Mouse (Mus musculus) kidney, adult 2 months (tissue): ENCODE measurements around the gene Atad5. TPM values are rescaled to one million over a fixed set of nuclear protein-coding genes. Genes with fewer than 3 reads are reported as not detected.

Experiments
- DNase-seq: peaks from one replicate; pipeline ENCODE4 v3.0.0; 2021
- H3K27ac ChIP-seq: fragments of 200-500 bp; 2 replicates; pipeline ENCODE4 v1.5.1; 2012; ENCODE audit warnings: low read depth, low read length, control low read depth, inconsistent platforms; ENCODE audit not compliant: insufficient read depth
- H3K27me3 ChIP-seq: fragments of 200-500 bp; replicated peaks from 2 replicates; pipeline ENCODE4 v1.6.1; 2012; ENCODE audit warnings: mild to moderate bottlenecking, moderate library complexity, low read length, inconsistent platforms; ENCODE audit not compliant: control insufficient read depth, insufficient read depth
- H3K36me3 ChIP-seq: fragments of 200-500 bp; 2 replicates; pipeline ENCODE4 v1.6.1; 2012; ENCODE audit warnings: mild to moderate bottlenecking, moderate library complexity, low read length, inconsistent platforms; ENCODE audit not compliant: control insufficient read depth, insufficient read depth
- H3K4me1 ChIP-seq: fragments of 200-500 bp; 2 replicates; pipeline ENCODE4 v1.6.1; 2011; ENCODE audit warnings: low read length; ENCODE audit not compliant: control insufficient read depth, insufficient read depth
- H3K4me3 ChIP-seq: fragments of 200-500 bp; 2 replicates; pipeline ENCODE4 v1.5.1; 2011; ENCODE audit warnings: mild to moderate bottlenecking, low read depth, low read length, control low read depth; ENCODE audit not compliant: insufficient read depth
- CTCF ChIP-seq: fragments of 200-500 bp; conservative IDR thresholded peaks from 2 replicates; pipeline ENCODE4 v1.5.1; 2011; ENCODE audit warnings: low read depth, mild to moderate bottlenecking, control low read depth, low read length, moderate library complexity, mixed read lengths; ENCODE audit not compliant: insufficient read depth, insufficient read length
- POLR2A ChIP-seq: fragments of 200-500 bp; IDR thresholded peaks from one replicate; pipeline ENCODE4 v1.6.1; 2011; ENCODE audit warnings: low read depth, low read length, control low read depth
- WGBS: fragments of 180-500 bp; shearing (Covaris S2); methylation state at CpG from one replicate; pipeline ENCODE4 v1.1.7; 2018; 5-methylcytosine and 5-hydroxymethylcytosine counted together
- polyA plus RNA-seq: library from polyadenylated mRNA; depleted of rRNA; stranded (reverse); fragments of >200 nt; gene quantifications from 2 replicates; pipeline ENCODE4 v1.2.3, GENCODE M21; 2012

The Atad5 gene
- polyA plus RNA-seq, 1 experiment = 0.25 TPM

DNA sequence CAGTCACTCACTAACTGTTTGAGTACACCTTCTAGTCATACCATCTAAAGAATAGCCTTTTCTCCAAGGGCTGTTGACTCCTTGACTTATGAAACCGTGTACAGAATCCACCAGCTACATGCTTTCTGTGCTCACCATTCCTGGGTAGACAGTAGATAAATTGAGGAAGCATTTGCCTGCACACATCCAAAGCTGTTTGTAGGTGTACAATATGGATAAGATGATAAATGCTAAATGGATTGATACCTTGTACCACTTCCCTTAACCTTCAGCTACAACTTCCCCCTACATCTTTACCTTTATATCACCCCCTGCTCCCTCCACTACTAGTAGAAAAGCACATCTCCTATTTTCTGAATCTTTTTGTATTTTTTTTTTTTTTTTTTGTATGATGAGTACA, 15.2 kb downstream of the Atad5 start:
- Histone ChIP-seq H3K4me3 (no peak overlapping the region), H3K27me3 (no peaks in the 10 kb centered on the region), H3K4me1 (no peaks in the 10 kb centered on the region), H3K36me3 (no peaks in the 10 kb centered on the region), H3K27ac (no peak overlapping the region)
- TF ChIP-seq CTCF (no peak), POLR2A (no peak)
- 95% methylated on average over 1 of the region's 1 CpGs for WGBS
- DNase-seq = no peak

DNA sequence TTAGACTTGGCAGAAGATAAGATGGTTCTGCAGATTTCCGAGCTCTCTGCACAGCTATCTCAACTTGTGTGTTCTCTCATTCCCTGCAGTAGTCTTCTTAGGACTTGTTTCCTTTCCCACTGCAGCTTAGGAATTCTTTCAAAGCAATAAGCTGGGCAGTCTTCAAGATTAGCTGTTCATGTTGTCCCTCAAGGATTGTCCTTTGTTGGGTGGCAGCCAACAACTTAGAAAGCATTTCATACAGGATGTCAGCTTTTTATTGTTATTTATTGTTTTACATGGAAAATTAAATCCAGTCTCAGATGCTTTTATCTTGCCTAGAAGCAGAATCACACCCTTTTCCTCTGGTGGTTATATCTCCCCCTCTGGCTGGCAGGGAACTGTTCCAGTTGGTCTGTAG, 27.2 kb downstream of the Atad5 start:
- DNase-seq = peak; percentile 65
- no peaks in the 10 kb centered on the region; the same call in 1 of the 2 replicates for H3K27me3 ChIP-seq
- TF ChIP-seq CTCF = no peak
- TF ChIP-seq POLR2A = no peak
- H3K36me3 ChIP-seq = no peaks in the 10 kb centered on the region
- no peak overlapping the region for H3K27ac ChIP-seq
- H3K4me1 ChIP-seq = no peaks in the 10 kb centered on the region
- 66% methylated on average over 1 of the region's 1 CpGs for WGBS
- no peak overlapping the region for H3K4me3 ChIP-seq

DNA sequence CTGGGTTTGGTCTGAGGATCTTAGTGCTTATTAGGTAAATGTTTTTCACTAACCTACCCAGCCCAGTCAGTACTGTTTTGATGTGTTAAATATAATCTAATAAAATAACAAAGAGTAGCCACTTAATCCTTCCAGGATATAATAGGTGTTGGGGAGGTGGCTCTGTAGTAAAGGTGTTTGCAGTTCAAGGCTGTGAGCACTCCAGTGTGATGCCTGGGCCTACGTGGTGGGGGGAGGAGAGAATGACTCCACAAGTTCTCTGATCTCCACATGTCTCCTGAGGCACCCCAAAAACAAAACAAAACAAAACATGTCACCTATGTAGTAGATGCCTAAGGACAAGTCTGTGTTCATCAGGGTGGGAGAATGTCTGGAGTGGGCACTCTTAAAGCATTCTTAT, 42.9 kb downstream of the Atad5 start:
- no peak overlapping the region for H3K4me3 ChIP-seq
- no peak for DNase-seq
- H3K27ac ChIP-seq = no peak overlapping the region
- H3K36me3 ChIP-seq = no peaks in the 10 kb centered on the region
- H3K4me1 ChIP-seq = no peaks in the 10 kb centered on the region
- TF ChIP-seq CTCF (no peak), POLR2A (no peak)
- WGBS = 74% methylated on average over 1 of the region's 1 CpGs
- H3K27me3 ChIP-seq = no peaks in the 10 kb centered on the region

- no peaks in the 10 kb centered on the region for H3K4me1 ChIP-seq
- DNase-seq = no peak
- TF ChIP-seq CTCF (no peak), POLR2A (no peak)
- H3K4me3 ChIP-seq = no peak overlapping the region
- no peaks in the 10 kb centered on the region for H3K36me3 ChIP-seq
- 64% methylated on average over 4 of the region's 4 CpGs for WGBS
- H3K27me3 ChIP-seq = no peaks in the 10 kb centered on the region
- no peak overlapping the region for H3K27ac ChIP-seq
Measured at GRCm38 (mm10) chr11:80134744-80135143, 45.5 kb downstream of the Atad5 start.

- Histone ChIP-seq H3K4me1 (no peaks in the 10 kb centered on the region), H3K36me3 (no peaks in the 10 kb centered on the region), H3K27ac (no peak overlapping the region), H3K4me3 (no peak overlapping the region), H3K27me3 (no peaks in the 10 kb centered on the region)
- no peak for DNase-seq
- TF ChIP-seq POLR2A = no peak
- no peak for TF ChIP-seq CTCF
- 89% methylated on average over 11 of the region's 11 CpGs for WGBS
Measured at GRCm38 (mm10) chr11:80135954-80136683, 46.9 kb downstream of the Atad5 start.

DNA sequence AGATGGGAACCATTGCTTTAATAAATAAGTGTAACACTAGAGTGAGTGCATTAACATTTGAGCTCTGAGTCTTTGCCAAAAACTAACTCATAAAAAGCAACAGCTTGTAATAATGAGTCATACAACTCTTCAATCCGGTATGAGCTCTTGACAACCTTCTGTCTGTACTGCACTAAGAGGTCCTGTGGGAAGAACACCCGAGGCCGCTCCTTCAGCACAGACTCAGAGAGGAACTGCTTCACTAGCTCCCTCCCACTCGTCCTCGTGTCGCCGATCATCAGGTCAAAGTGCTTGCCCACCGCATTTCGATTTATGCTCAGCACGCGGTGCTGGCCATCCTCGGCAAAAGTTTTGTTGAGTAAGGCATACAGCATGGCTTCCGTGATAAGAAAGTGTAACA, 47.6 kb downstream of the Atad5 start:
- TF ChIP-seq POLR2A = no peak
- no peak for TF ChIP-seq CTCF
- Histone ChIP-seq H3K4me3 (no peak overlapping the region), H3K27ac (no peak overlapping the region), H3K27me3 (no peaks in the 10 kb centered on the region), H3K4me1 (no peaks in the 10 kb centered on the region), H3K36me3 (no peaks in the 10 kb centered on the region)
- no peak for DNase-seq
- 68% methylated on average over 13 of the region's 13 CpGs for WGBS

GRCm38 (mm10) chr11:80137773-80138172, 48.6 kb downstream of the Atad5 start:
- no peaks in the 10 kb centered on the region for H3K27me3 ChIP-seq
- 92% methylated on average over 5 of the region's 5 CpGs for WGBS
- no peaks in the 10 kb centered on the region for H3K36me3 ChIP-seq
- no peak overlapping the region for H3K27ac ChIP-seq
- peaks cover 2% of the 10 kb centered on the region for H3K4me1 ChIP-seq
- TF ChIP-seq POLR2A (no peak), CTCF (no peak)
- no peak for DNase-seq
- no peak overlapping the region for H3K4me3 ChIP-seq

DNA sequence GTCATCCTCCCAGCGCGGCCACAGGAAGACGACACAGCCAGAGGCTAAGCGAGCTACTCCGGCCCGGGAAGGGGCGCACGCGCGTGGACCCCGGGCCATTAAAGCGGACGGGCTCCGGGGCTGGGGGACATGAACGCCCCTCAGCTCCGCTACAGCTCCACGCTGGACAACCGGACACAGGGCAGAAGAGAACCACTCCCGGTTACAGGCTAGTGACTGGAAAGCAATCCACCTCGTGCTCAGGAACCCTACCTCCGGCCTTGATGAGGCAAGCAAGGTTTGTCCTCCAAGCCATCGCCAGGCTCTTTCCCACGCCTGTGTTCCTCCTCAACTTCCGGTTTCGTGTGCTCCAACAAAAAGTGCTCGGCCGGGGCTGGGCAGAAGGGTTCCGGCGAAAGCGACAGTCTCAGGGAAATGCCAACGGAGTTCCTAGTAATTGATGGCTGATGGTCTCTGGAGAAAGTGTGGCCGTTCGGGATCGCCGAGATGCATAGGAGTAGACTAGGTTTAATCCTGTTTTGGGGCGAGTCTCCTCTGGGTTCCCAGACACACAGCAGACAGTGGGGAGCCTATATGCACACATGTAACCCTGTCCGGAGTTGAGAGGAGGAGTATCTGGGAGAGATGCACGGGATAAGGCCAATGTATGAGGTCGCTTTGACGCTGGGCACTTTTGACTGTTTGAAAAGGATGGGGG, 52.8 kb downstream of the Atad5 start, which contains the start of gene Tefm:
Gene Tefm (minus strand): TSS at position 351 of the 697 bp plus-strand sequence.
- Histone ChIP-seq H3K27ac (peak within 1 kb of the TSS; percentile 84), H3K4me3 (peak within 1 kb of the TSS; percentile 96), H3K36me3 (no peaks in the 10 kb centered on the region), H3K27me3 (no peaks in the 10 kb centered on the region), H3K4me1 (peaks cover 14% of the 10 kb centered on the region)
- TF ChIP-seq CTCF (no peak), POLR2A (peak; percentile 68)
- under 1% methylated on average over 40 of the region's 40 CpGs for WGBS
- DNase-seq = peak; percentile 91
